Mouse (Mus musculus): Measurements from ENCODE around the gene Atrnl1. TPM values are rescaled to one million over a fixed set of nuclear protein-coding genes. Genes with fewer than 3 reads are reported as not detected.
A peak's percentile ranks its signal among the peaks of the same experiment; 100 is the strongest.

Gene Atrnl1
- total RNA-seq (2021), result 10 to 100 TPM; 63.4 to 68.6 TPM
- long read RNA-seq, experiment 1, full-length matches to known transcripts, result 2 of 10 reads
- long read RNA-seq, experiment 1, partial matches to known transcripts, result 4 of 10 reads
- long read RNA-seq, experiment 1, other reads (novel, unspliced or antisense), result 4 of 10 reads
- long read RNA-seq, experiment 2, full-length matches to known transcripts, result 1 of 15 reads
- long read RNA-seq, experiment 2, partial matches to known transcripts, result 8 of 15 reads
- long read RNA-seq, experiment 2, other reads (novel, unspliced or antisense), result 6 of 15 reads

DNA sequence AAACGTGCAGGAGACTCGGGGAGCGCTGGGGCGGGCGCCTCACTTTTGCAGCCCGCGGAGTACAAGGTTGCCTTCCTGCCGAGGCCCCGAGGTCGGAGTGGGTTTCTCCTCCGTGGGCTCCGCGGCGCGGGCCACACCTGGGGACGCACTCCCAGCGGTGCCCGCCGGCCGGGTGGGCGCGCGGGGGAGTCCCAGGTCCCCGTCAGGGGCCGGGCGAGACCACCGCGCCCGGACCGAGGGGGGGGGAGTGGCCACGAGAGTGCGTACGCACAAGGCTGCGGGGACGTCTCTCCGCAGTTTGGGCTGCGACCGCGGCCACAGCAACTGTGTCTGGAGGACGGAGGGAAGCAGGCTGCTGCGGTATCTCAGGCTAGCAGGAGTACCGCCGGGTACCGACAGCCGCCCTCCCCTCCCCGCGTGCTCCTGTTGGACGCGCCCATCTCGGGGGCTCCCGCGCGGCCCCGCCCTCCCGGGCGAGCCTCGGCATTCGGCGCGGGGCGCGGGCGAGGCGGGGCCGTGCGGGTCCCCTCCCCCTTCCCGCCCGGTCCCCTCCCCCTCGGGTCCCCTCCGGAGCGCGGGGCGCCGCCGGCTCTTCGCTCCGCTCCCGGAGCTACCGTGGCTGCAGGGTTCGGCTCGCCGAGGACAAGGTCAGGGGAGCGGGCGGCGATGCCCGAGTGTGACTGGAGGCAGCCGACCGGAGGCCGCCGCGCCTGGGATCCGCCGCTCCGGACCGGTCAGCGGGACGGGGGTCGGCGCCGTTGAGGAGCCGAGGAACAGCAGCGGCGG lies at the start of gene Atrnl1:
Gene Atrnl1 (plus strand): TSS at position 559 of the 786 bp plus-strand sequence.
- peak; percentile 83 to 89 for DNase-seq (ENCODE audit: low spot score in 2 of 2)

DNA sequence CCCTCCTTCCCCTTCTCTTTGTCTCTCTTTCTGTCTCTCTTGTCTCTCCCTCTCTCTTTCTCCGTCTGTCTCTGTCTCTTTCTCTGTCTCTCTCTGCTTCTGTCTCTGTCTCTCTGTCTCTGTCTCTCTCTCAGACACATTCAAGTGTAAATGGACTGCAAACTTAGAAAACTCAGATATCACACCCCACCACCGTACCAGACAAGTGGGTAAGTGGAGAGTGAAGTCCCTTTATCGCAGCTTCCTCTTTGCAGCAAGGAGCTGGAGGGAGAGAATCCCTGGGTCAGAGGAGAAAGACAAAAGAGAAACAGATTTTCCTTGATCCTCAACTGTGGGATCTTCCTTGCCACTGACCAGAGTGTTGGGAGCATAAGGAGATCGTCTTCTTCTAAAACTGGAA lies 49.3 kb upstream of the Atrnl1 start:
- no peak for DNase-seq (ENCODE audit: low spot score in 2 of 2)

DNA sequence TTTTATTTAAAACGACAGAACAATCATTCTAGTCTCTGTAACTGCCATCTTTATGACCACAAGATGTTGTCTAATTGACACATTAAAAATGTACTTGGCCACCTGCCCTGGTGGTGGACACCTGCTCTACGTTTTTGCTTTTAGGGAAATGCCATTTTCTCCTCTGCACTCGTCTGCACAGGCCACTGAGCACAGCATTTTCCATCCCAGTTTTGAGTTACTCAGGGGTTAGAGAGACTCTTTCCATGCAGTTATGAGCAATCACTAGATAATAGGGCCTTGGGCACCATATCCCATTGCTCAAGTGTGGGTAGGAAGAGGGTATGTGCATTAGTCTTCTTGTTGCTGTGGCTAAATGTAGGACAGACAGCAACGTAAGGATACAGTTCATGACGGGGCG lies 41.8 kb upstream of the Atrnl1 start:
- no peak for DNase-seq (ENCODE audit: low spot score in 2 of 2)

DNA sequence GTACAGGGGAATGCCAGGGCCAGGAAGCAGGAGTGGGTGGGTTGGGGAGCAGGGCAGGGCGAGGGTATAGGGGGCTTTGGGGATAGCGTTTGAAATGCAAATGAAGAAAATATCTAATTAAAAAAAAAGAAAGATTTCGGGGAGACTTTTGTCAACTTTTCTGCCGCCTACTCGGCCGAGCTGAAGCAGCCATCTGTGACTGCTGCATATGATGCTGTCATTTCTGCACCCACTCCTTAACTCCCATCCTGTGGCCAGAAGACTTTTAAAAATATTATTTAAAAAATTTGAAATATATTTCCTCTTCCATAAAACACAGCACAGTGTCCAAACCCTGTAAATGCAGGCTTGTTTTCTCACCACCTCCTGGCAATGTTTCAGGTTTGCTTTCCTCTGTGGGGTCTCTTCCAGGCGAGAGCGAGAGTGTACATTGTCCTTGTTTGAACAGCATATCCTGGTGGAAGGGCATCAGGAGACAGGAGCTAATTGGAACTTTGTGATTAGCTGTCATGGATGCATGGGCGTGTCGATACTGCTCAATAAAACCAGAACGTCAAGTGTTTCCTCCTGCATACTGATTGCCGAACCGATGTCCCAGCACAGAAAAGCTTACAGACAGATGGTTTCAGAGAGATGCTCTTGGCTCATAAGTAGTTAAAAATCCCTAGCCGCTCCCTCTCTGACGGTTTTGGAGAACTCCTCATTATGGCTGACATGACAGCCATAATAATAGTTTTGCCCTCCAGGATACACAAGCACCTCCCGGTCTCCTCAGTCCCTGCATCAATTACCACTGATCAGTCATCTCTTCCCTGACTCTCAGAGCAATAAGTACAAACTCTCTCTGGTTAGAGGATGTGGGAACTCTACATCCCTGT lies 38.2 kb upstream of the Atrnl1 start:
- peak; percentile 42 to 60 for DNase-seq (ENCODE audit: low spot score in 2 of 2)

- DNase-seq (ENCODE audit: low spot score in 2 of 2), result no peak
Observed at GRCm38 (mm10) chr19:57573470-57573869, 37.4 kb upstream of the Atrnl1 start.

DNA sequence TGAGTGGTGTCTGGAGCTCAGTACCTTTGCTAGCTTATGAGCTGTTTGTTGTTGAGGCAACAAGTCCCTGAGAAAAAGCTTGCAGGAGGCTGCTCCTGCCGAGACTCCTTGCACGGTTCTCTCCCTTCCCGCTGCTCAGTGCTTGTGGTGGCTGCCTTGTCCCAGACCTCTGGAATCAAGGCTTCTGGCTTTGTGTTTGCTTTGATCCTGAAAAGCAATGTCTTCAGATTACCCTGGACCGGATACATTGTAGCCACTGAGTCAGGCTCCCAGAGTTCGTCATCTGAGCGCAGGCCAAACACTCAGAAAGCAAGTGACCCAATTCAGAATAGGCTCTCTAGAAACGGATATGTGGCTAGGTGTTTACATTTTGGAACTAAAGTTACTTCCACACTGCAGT lies 35.8 kb upstream of the Atrnl1 start:
- DNase-seq (ENCODE audit: low spot score in 2 of 2), result no peak

DNA sequence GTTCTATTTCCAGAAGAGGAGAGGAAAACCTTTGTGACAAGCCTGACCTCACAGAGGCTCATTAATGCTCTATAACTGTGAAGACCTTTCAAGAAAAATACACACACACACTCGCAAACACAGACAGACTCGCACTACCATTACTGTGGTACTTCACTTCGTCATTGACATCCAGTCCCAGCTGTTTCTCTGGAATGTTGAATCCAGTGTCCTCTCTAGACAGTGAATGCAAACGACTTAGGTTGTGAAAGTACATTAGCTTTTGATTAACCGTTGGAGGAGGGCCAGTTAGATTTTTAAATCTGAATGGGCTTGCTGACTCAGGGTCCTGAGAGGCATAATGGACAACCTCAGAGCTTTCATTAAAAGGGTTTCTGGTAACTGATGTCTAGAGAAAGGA lies 34.0 kb upstream of the Atrnl1 start:
- peak in 1 of 2 experiments; percentile 19 for DNase-seq (ENCODE audit: low spot score in 2 of 2)

DNA sequence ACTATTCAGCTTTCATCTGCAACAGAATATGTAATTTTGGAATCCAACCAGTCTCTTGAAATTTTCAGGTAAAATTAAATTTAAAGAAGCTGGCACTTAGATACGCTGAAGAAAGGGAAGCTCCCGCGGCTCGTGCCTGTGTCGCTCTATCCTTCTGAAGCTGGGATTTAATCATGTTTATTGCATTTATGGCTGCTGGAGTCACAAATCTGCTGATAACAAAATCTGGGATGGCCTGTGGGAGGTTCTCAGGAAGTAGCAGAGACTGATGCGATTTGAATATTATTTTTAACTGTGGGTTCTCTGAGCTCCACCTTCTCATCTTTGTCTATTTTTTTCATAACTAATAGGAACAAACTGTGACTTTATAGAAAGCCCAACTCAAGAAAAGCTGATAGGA lies 33.6 kb upstream of the Atrnl1 start:
- DNase-seq (ENCODE audit: low spot score in 2 of 2), result no peak

DNA sequence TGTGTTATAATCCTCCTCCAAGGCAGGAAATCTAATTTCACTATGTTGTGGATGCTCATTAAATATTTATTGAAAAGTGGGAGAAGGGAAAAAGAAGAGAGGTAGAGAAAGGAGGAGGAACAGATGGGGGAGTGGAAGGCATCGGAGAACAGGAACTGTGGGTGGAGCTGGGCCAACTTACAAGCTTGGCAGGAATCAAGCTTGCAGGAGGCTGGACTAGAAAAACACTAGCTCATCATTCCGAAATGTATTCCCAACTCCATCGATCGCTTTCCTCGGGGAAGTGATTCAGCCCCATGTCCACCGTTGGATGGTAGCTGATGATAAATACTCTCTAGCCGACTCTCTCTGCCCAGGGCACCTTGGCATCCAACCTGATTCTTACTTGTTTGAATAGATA lies 29.9 kb upstream of the Atrnl1 start:
- DNase-seq (ENCODE audit: low spot score in 2 of 2), result peak; percentile 54 to 79

DNA sequence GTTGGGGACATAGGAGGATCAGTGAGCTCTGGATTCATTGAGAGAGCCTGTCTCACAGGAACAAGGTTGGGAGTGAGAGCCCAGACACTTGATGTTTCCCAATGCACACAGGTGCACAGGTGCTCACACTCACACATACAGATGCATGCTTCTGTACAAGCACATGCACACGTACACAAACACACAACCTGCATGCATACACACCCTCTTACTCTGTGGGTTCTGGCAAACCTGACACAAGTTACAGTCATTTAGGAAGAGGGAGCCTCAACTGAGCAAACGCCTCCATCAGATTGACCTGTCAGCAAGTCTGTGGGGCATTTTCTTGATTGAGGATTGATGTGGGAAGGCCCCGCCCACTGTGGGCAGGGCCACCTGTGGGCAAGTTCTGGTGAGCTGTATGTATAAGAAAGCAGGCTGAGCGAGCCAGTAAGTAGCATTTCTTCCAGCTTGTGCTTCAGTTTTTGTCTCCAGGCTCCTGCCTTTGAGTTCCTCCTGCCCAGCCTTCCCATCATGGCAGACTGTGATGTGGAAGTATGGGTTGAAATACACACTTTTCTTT lies 25.5 kb upstream of the Atrnl1 start:
- DNase-seq (ENCODE audit: low spot score in 2 of 2), result no peak

- no peak for DNase-seq (ENCODE audit: low spot score in 2 of 2)
Observed at GRCm38 (mm10) chr19:57586172-57586571, 24.7 kb upstream of the Atrnl1 start.

- DNase-seq (ENCODE audit: low spot score in 2 of 2), result no peak
Observed at GRCm38 (mm10) chr19:57589516-57589915, 21.3 kb upstream of the Atrnl1 start.

GRCm38 (mm10) chr19:57590895-57591294 lies 19.9 kb upstream of the Atrnl1 start:
- DNase-seq (ENCODE audit: low spot score in 2 of 2), result no peak

DNA sequence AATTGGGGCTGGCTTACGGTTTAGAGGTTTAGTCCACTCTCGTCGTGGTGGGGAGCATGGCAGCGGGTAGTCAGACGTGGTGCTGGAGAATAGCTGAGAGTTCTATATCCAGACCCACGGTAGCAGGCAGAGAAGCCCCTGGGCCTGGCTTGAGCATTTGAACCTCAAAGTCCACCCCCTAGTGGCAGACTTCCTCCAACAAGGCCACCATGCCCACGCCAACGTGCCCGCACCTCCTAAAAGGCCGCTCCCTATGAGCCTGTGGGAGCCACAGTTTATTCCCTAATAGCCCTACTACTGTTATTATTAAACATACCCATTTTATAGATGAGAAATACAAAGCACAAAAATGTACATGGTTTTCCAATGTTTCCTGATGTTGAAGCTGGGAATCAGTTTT lies 19.2 kb upstream of the Atrnl1 start:
- DNase-seq (ENCODE audit: low spot score in 2 of 2), result no peak

- peak in 1 of 2 experiments; percentile 44 for DNase-seq (ENCODE audit: low spot score in 2 of 2)
Observed at GRCm38 (mm10) chr19:57592355-57592754, 18.5 kb upstream of the Atrnl1 start.

DNA sequence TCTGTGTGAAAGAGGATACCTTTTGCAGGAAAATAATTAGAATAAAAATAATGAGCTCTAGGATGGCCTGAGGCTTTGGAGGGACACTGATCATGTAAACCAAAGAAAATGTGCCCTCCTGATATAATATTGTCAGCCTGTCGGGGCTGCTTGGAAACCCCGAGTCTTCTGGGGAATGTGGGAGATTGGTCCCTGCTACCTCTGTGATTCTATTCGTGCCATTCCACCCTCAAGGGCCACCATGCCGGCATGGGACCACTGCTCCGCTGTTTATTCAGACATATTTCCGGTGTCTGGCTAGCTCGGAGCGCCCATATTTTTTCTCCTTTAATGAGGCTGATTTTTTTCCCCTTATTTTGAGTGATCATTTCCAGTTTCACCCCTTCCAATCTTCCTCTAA lies 11.7 kb upstream of the Atrnl1 start:
- DNase-seq (ENCODE audit: low spot score in 2 of 2), result no peak

- DNase-seq (ENCODE audit: low spot score in 2 of 2), result no peak
Observed at GRCm38 (mm10) chr19:57600233-57600929, 10.5 kb upstream of the Atrnl1 start.

DNA sequence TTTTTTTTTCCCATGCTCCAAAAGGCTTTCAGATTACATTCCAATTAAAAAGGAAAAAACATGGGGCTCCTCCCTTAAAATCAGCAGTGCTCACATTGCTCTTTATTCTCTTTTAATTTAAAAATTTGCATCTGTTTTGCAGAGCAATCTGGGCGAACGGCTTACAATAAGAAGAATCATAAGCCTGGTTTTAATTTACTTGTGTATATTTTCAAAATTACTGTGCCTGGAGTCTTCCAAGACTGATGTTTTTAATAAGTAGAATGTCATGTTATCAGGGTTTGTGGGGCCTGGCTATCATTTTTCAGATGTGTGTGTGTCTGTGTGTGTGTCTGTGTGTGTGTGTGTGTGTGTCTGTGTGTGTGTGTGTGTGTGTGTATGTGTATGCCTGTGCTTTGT lies 9.9 kb upstream of the Atrnl1 start:
- DNase-seq (ENCODE audit: low spot score in 2 of 2), result no peak

- no peak for DNase-seq (ENCODE audit: low spot score in 2 of 2)
Observed at GRCm38 (mm10) chr19:57603593-57603992, 7.2 kb upstream of the Atrnl1 start.

GRCm38 (mm10) chr19:57605941-57606340 lies 4.9 kb upstream of the Atrnl1 start:
- no peak for DNase-seq (ENCODE audit: low spot score in 2 of 2)

- DNase-seq (ENCODE audit: low spot score in 2 of 2), result no peak
Observed at GRCm38 (mm10) chr19:57606351-57606750, 4.5 kb upstream of the Atrnl1 start.
